Mouse (Mus musculus) ovary, postnatal 14 days (tissue): Measurements from ENCODE around the gene Hif1an.

Source experiments
- DNase-seq: peaks from one replicate; pipeline ENCODE4 v3.0.0; 2022; ENCODE audit warnings: low spot score

The Hif1an gene

GRCm38 (mm10) chr19:44562652-44563206, at the start of gene Hif1an:
Gene Hif1an (plus strand): TSS chr19:44562850.
- DNase-seq: peak; percentile 94

GRCm38 (mm10) chr19:44513054-44513833, 49.4 kb upstream of the Hif1an start:
- no peak for DNase-seq

- no peak for DNase-seq
Observed at GRCm38 (mm10) chr19:44513921-44514482, 48.6 kb upstream of the Hif1an start.

- DNase-seq: no peak
Observed at GRCm38 (mm10) chr19:44514521-44515451, 47.9 kb upstream of the Hif1an start.

GRCm38 (mm10) chr19:44515769-44516168, 46.9 kb upstream of the Hif1an start:
- DNase-seq: no peak

GRCm38 (mm10) chr19:44517996-44518768, 44.5 kb upstream of the Hif1an start:
- no peak for DNase-seq

GRCm38 (mm10) chr19:44519152-44519551, 43.5 kb upstream of the Hif1an start:
- peak; percentile 22 for DNase-seq

GRCm38 (mm10) chr19:44525551-44526205, 37.0 kb upstream of the Hif1an start:
- no peak for DNase-seq

- DNase-seq: no peak
Observed at GRCm38 (mm10) chr19:44530018-44530417, 32.6 kb upstream of the Hif1an start.

GRCm38 (mm10) chr19:44535376-44535775, 27.3 kb upstream of the Hif1an start:
- DNase-seq: peak; percentile 25

GRCm38 (mm10) chr19:44537416-44537815, 25.2 kb upstream of the Hif1an start:
- DNase-seq: no peak

- no peak for DNase-seq
Observed at GRCm38 (mm10) chr19:44542694-44543178, 19.9 kb upstream of the Hif1an start.

GRCm38 (mm10) chr19:44544372-44544771, 18.3 kb upstream of the Hif1an start:
- no peak for DNase-seq

- DNase-seq: peak; percentile 53
Observed at GRCm38 (mm10) chr19:44544775-44545174, 17.9 kb upstream of the Hif1an start.

- DNase-seq: peak; percentile 17
Observed at GRCm38 (mm10) chr19:44545321-44546041, 17.2 kb upstream of the Hif1an start, which contains the start of gene Sec31b. Gene Sec31b (minus strand): TSS chr19:44545864.

GRCm38 (mm10) chr19:44552731-44553130, 9.9 kb upstream of the Hif1an start, which contains the start of gene Gm20538:
Gene Gm20538 (minus strand): TSS chr19:44552831.
- no peak for DNase-seq

GRCm38 (mm10) chr19:44553286-44553685, 9.4 kb upstream of the Hif1an start:
- no peak for DNase-seq

GRCm38 (mm10) chr19:44554490-44554860, 8.2 kb upstream of the Hif1an start:
- DNase-seq: no peak

GRCm38 (mm10) chr19:44554861-44555590, 7.6 kb upstream of the Hif1an start, which contains the start of gene Ndufb8:
Gene Ndufb8 (minus strand): TSS chr19:44555440.
- peak; percentile 96 for DNase-seq
